Mouse (Mus musculus) thymus, adult 18-20 months (tissue): ENCODE results near the gene Glmn.

Experiments
- DNase-seq, 2 experiments: peaks; one replicate each; pipeline ENCODE4 v3.0.0; 2022; ENCODE audit warnings: mixed read lengths in 2 of 2

Glmn gene

GRCm38 (mm10) chr5:107597301-107598077 lies at the start of gene Glmn, which contains the start of gene Rpap2:
Glmn (minus strand) TSS chr5:107597888.
Rpap2 (plus strand) TSS chr5:107597373.
- DNase-seq, result peak; percentile 81 to 87

- no peak for DNase-seq
Measured at GRCm38 (mm10) chr5:107645935-107646334, 48.2 kb upstream of the Glmn start.

DNA sequence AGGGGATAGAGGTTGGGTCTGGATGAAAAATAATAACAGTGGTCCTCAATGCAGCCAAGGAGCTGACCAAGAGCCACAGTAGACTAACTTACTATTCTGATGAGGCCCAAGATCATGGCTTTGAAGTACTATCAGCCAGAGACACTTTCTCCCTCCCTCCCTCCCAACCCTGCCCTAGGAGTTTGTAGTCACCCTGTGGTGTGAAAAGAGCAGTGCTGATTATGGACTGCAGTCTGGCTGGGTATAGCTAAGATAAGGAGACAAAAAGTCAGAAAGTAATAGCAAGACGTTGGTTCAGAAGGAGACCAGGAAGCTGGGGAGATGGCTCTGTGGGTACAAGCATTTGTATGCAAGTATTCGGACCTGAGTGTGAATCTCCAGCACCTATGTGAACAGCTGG lies 46.9 kb upstream of the Glmn start:
- no peak for DNase-seq

- DNase-seq, result no peak
Measured at GRCm38 (mm10) chr5:107638366-107638765, 40.7 kb upstream of the Glmn start.

DNA sequence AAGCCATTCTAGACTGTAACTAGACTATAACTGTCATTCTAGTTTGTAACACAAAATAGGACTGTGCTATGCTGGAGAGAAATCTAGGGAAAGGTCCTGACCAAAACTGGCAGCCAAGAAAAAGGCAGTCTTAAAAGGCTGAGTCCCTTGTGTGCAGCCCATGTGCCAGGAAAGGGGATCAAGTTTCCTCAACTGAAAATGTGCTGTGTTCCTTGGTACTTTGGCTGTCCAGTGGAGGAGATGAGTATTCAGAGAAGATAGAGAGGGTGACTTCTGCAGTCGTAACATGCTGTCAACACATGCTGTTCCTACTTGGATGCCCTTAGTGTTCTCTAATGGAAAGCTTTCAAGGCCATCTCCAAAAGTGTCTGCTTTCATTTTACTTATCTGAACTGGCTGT lies 39.4 kb upstream of the Glmn start:
- DNase-seq, result no peak

DNA sequence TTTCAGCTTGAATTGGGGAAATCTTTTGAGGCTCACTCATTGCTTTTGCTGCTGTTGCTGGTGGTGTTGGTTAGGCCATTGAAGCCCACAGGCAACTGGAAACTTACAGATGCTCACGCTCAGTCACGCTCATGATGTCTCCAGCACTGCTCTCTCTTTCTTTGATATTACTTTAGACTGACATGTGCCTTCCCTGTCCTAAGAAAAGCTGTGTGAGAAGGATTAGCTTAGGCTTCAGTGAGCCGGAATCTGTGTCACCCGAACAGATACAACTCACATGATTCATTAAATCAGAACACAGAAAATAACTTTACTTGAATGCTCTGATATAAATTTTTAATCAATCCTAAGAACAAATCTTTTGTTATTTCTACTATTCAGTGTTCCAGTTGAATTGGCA lies 36.0 kb upstream of the Glmn start:
- DNase-seq, result no peak

DNA sequence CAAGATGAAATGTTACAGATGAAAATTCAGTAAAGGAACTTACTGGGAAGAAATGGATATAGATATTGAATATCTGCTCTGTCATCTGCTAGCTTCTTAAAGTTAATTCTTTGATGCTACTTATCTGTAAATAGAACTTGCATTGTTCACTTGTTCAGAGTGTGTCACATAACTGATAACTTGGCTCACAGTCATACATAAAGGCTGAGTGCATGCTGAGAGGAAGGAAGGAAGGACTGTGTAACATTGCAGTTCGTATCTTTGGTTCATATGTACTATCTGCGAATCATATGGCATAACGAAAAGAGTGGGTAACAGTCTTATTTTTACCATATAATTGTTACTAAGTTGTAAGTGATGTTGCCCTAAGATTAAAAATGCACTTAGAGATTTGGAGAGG lies 23.6 kb upstream of the Glmn start:
- DNase-seq, result no peak

GRCm38 (mm10) chr5:107617986-107618385 lies 20.3 kb upstream of the Glmn start:
- no peak for DNase-seq

- peak; percentile 32 to 53 for DNase-seq
Measured at GRCm38 (mm10) chr5:107611224-107611623, 13.5 kb upstream of the Glmn start.

- DNase-seq, result no peak
Measured at GRCm38 (mm10) chr5:107598380-107598779, 692 bp upstream of the Glmn start.

GRCm38 (mm10) chr5:107569148-107569547 lies 28.5 kb downstream of the Glmn start:
- DNase-seq, result no peak

DNA sequence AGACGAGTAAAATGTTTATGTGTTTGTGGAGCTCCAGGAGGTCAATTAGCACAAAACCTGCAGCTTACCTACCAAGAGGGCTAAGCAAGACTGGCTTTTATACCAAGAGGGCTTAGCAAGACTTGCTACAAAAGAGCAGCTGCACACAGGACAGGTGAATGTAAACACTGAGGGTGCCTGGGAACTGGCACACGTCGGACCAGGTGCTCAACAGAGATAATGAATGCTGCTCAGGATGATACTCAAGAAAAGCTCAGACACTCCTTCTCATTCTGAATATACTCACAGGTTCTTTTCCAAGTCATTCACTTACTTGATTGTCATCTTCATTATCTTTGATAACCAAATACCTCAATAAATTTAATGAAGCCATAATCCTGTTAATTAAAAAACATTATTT lies 40.7 kb downstream of the Glmn start:
- DNase-seq, result no peak

DNA sequence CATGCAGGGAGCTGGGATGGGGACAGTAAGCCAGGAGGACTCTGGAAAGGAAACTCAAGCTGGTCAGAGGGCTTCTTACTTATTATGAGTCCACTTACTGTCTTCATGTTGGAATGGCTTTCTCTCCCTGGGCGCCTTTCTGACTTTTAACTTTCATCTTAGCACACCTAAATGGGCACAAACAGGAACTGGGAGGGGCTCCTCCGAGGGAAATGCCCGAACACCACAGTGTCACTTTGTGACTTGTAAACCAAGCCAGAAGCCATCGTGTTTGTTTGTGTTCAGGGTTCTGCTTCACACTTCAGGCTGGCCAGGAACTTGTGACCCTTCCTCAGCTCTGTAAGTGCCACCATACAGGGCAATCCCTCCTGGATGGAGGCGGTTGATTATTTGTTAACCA lies 43.4 kb downstream of the Glmn start:
- DNase-seq, result no peak

DNA sequence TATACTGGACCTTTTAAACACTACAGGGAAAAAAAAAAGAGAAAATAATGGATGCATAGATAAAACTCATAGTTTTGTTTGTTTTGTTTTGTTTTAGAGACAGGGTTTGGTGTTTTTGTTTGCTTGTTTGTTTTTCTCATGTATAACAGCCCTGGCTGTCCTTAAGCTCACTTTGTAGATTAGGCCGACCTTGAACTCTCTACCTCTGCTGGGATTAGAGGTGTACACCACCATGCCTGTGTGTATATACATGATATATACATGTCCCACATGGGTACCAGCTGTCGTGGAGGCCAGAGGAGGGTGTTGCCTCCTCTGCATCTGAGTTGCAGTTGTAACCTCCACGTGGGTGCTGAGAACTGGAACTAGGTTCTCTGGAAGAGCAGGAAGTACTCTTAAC lies 49.2 kb downstream of the Glmn start:
- no peak for DNase-seq

- DNase-seq, result no peak
Measured at GRCm38 (mm10) chr5:107547955-107548354, 49.7 kb downstream of the Glmn start.

DNA sequence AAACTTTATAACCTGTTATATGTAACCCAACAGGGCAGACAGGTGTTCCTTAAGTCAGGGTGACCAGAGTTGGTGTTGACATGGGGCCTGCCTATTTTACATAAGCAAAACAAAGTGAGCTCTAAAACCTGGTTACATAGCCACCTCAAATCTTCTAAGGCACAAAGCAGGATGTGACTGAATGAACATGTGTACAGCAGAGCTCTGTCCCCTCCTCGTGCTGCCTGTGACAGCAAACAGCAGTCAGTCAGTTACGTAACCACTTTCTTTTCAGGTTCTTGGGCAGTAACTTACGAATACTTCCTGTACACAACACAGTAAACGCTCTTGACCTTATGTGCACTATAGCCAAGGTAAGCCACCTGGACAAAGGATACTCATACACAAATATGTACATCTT lies 51.8 kb downstream of the Glmn start:
- DNase-seq, result no peak

DNA sequence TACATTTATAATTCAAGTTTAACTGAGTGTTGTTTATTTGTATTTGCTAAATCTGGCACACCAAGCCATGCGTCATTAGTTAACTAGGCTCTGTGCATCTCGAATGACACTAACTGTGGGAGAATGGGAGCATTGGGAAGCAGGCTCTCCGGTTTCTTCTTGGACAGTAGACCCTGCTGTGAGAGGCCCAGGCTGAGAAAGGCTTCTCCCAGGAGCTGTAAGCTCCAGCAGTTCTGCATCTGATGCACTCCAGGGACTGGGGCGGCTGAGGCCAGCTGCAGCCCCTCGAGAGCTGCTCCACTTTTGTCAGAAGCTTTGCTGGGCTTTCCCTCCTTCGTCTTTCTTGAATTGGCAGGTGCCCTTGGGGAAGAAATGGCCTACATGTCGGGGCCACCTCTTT lies 56.0 kb downstream of the Glmn start:
- no peak for DNase-seq

- DNase-seq, result no peak
Measured at GRCm38 (mm10) chr5:107534581-107534980, 63.1 kb downstream of the Glmn start, which contains the start of gene 1700028K03Rik. 1700028K03Rik (plus strand) TSS chr5:107534709.

DNA sequence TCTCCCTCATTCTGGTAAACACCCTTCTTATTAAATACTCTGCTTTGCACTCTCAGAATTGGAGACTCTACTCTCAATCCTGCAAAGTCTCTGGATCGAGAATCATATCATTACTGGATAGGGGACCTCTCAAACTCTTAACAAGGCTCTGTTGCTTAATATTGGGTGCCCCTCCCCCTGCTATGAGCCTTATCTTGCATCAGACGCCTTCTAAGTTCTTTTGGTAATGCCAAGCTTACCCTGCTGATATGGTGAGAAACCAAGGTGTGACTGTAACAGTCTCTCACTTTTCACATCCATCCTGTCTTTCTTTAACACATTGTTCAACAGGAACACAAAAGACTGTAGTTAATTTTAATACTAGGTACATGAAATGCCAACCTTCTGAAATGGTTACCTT lies 64.1 kb downstream of the Glmn start:
- no peak for DNase-seq

- DNase-seq, result no peak
Measured at GRCm38 (mm10) chr5:107528856-107529255, 68.8 kb downstream of the Glmn start.

- DNase-seq, result no peak
Measured at GRCm38 (mm10) chr5:107524281-107524680, 73.4 kb downstream of the Glmn start.

DNA sequence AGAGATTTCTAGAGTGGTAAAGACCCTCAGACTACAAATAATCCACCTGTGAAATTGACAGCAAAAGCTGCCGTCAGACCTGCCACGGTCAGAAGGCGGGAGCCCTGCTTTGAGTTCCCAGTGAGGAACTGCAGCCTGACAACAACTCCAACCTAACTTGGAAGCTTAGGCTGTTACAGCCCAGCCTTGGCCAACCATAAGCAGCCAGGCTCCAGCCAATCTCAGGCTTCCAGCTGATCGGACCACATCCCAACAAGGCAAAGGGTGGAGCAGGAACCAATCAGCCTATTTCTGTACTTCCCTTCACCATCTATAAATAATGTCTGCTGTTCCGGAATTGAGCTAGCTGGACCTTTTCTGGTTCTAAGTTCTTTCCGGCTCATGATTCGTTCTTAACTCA lies 75.8 kb downstream of the Glmn start:
- no peak for DNase-seq

- DNase-seq, result no peak
Measured at GRCm38 (mm10) chr5:107521386-107521785, 76.3 kb downstream of the Glmn start.

DNA sequence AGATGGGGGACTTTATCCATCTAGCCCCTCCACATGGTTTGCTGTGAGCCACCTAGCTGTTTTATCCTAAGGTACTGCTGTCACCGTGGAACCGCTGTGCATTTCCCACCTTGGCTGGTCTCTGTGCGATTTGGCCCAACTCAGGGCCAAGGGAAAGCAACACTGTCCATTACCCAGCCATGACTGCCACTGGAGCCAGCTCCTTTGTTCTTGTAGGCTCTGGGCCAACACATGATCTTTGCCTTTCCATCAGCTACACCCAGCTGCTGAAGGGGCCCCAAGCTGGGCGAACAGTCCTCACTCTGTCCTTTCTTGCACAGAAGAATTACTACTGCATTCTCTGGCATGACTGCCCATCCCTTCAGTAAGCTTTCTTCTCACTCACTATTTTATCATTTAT lies 79.1 kb downstream of the Glmn start:
- DNase-seq, result no peak

- no peak for DNase-seq
Measured at GRCm38 (mm10) chr5:107516087-107516486, 81.6 kb downstream of the Glmn start.
